Mouse (Mus musculus): ENCODE measurements around the gene Gal3st4.
A peak's percentile ranks its signal among the peaks of the same experiment; 100 is the strongest.

The Gal3st4 gene

GRCm38 (mm10) chr5:138262582-138263240 lies 9.9 kb downstream of the Gal3st4 start:
- no peak for DNase-seq (ENCODE audit: low read depth in 1 of 2, low spot score in 2 of 2)

- DNase-seq (ENCODE audit: low read depth in 1 of 2, low spot score in 2 of 2): no peak
These were observed 10.6 kb downstream of the Gal3st4 start for GRCm38 (mm10) chr5:138262001-138262400.

- no peak for DNase-seq (ENCODE audit: low read depth in 1 of 2, low spot score in 2 of 2)
These were observed 11.8 kb downstream of the Gal3st4 start for GRCm38 (mm10) chr5:138260834-138261233.

- DNase-seq (ENCODE audit: low read depth in 1 of 2, low spot score in 2 of 2): no peak
These were observed 12.6 kb downstream of the Gal3st4 start for GRCm38 (mm10) chr5:138260051-138260450.

- no peak for DNase-seq (ENCODE audit: low read depth in 1 of 2, low spot score in 2 of 2)
These were observed 13.6 kb downstream of the Gal3st4 start for GRCm38 (mm10) chr5:138258993-138259392.

GRCm38 (mm10) chr5:138258542-138258941 lies 14.1 kb downstream of the Gal3st4 start:
- DNase-seq (ENCODE audit: low read depth in 1 of 2, low spot score in 2 of 2): no peak

GRCm38 (mm10) chr5:138258078-138258477 lies 14.6 kb downstream of the Gal3st4 start:
- DNase-seq (ENCODE audit: low read depth in 1 of 2, low spot score in 2 of 2): no peak

- no peak for DNase-seq (ENCODE audit: low read depth in 1 of 2, low spot score in 2 of 2)
These were observed 15.1 kb downstream of the Gal3st4 start for GRCm38 (mm10) chr5:138257585-138257978.

GRCm38 (mm10) chr5:138256966-138257584 lies 15.6 kb downstream of the Gal3st4 start:
- peak; percentile 44 to 65 for DNase-seq (ENCODE audit: low read depth in 1 of 2, low spot score in 2 of 2)

GRCm38 (mm10) chr5:138256094-138256467 lies 16.6 kb downstream of the Gal3st4 start:
- DNase-seq (ENCODE audit: low read depth in 1 of 2, low spot score in 2 of 2): no peak

- DNase-seq (ENCODE audit: low read depth in 1 of 2, low spot score in 2 of 2): peak; percentile 77 to 82
These were observed 17.1 kb downstream of the Gal3st4 start, which contains the start of gene Lamtor4 for GRCm38 (mm10) chr5:138255353-138256093. TSS of gene Lamtor4 (plus strand) at chr5:138255482.

- no peak for DNase-seq (ENCODE audit: low read depth in 1 of 2, low spot score in 2 of 2)
These were observed 19.6 kb downstream of the Gal3st4 start for GRCm38 (mm10) chr5:138253061-138253460.

GRCm38 (mm10) chr5:138251144-138251543 lies 21.5 kb downstream of the Gal3st4 start:
- DNase-seq (ENCODE audit: low read depth in 1 of 2, low spot score in 2 of 2): no peak

GRCm38 (mm10) chr5:138241511-138241910 lies 31.1 kb downstream of the Gal3st4 start:
- no peak for DNase-seq (ENCODE audit: low read depth in 1 of 2, low spot score in 2 of 2)

GRCm38 (mm10) chr5:138234224-138234623 lies 38.4 kb downstream of the Gal3st4 start:
- no peak for DNase-seq (ENCODE audit: low read depth in 1 of 2, low spot score in 2 of 2)

GRCm38 (mm10) chr5:138233778-138234177 lies 38.9 kb downstream of the Gal3st4 start:
- DNase-seq (ENCODE audit: low read depth in 1 of 2, low spot score in 2 of 2): no peak

GRCm38 (mm10) chr5:138229511-138229910 lies 43.1 kb downstream of the Gal3st4 start:
- DNase-seq (ENCODE audit: low read depth in 1 of 2, low spot score in 2 of 2): no peak

- DNase-seq (ENCODE audit: low read depth in 1 of 2, low spot score in 2 of 2): no peak
These were observed 44.6 kb downstream of the Gal3st4 start for GRCm38 (mm10) chr5:138228026-138228425.

GRCm38 (mm10) chr5:138227367-138227766 lies 45.3 kb downstream of the Gal3st4 start:
- no peak for DNase-seq (ENCODE audit: low read depth in 1 of 2, low spot score in 2 of 2)

GRCm38 (mm10) chr5:138226491-138226890 lies 46.1 kb downstream of the Gal3st4 start:
- no peak for DNase-seq (ENCODE audit: low read depth in 1 of 2, low spot score in 2 of 2)

GRCm38 (mm10) chr5:138225700-138226099 lies 46.9 kb downstream of the Gal3st4 start, which contains the start of gene Nxpe5:
TSS of gene Nxpe5 (plus strand) at chr5:138225898.
- DNase-seq (ENCODE audit: low read depth in 1 of 2, low spot score in 2 of 2): no peak

- DNase-seq (ENCODE audit: low read depth in 1 of 2, low spot score in 2 of 2): no peak
These were observed 49.4 kb downstream of the Gal3st4 start for GRCm38 (mm10) chr5:138223287-138223686.

Measured in monocyte, adult 2 months (primary cell).